Mouse (Mus musculus): ENCODE results near the gene Zfp131.

The Zfp131 gene

DNA sequence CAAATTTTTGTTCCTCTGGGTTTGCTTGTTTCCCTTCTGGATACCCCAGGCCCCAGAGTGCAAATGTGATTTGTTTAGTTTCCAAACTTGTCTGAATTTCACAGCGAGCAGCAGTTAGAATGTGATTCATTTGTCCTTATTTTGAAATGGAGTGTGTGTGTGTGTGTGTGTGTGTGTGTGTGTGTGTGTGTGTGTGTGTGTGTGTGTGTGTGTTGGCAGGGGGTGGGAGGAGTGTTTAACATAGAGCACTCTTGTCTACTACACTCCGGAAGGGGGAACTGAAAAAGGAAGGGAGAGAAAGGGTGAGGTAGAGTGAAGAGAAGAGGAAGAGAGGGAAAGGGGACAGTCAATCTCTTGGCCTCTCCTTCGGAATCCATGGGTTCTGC, 36.1 kb downstream of the Zfp131 start:
- DNase-seq: no peak

DNA sequence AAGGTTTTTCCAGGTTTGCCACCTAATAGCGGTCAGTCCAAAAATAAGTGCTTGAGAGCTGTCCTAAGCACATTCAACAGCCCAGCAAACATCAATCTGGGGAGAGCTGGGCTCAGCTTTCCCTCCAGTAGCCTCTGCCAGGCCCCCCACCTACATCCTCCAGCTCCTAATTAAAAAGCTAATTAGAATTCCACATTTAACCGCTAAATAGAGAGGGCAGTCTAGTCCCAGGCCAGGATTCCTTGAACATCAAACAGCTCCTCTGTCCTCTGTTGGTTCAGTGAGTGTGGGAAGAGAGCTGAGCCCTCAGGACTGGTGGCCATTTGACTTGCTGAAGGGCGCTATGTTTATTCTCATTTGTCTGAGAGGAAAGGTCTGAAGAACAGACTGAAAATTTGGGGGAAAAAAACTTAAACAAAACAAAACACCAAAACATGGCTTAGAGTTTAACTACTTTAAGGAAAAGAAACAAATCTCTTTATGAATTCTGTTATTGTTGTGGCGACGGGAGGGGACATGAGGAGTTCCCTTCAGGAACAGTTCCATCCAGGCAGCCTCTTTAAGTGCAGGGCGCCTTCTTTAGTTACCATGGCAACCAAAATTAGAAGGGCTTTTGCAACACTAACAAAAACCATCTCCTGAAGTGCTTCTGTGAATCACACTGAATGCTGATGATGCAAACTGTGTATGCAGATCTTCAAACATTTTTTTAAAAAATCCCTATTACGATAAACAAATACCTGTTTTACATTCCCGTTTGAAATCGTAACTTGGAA, 36.6 kb downstream of the Zfp131 start:
- no peak for DNase-seq

DNA sequence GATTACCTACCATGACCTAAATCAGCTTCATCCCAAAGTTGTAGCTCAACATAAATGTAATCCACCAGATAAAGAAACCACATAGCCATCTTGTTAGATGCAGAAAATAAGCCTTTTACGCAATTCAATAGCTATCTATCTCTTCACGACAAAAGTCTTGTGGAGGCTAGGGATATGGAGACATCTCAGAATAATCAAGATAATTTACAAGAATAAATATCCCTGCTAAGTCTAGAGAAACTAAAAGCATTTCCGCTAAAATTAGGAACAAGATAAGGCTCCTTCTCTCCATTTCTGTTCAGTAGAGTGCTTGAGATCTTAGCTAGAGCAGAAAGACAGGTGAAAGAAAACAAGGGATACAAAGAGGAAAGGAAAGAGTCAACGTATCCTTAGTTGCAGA, 43.8 kb downstream of the Zfp131 start:
- DNase-seq: no peak

DNA sequence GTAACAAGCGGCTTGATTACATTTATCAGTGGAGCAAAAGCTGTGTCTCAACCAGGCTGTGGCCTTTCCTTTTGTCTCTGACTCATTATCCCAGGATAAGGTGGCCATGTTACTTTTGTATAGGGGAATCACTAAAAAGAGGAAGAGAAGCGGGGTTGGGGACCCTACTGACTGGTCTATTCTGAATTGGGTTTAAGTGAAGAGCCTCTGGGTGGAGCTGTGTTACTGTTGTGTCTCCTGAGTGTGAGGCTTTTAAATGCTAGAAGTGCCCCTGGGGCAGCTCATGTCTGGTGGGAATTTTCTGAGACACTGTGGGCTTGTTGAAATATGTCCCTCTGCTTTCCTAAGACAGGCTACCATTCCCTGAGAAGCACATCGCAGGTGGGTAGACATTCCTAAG, 47.2 kb downstream of the Zfp131 start:
- no peak for DNase-seq

DNA sequence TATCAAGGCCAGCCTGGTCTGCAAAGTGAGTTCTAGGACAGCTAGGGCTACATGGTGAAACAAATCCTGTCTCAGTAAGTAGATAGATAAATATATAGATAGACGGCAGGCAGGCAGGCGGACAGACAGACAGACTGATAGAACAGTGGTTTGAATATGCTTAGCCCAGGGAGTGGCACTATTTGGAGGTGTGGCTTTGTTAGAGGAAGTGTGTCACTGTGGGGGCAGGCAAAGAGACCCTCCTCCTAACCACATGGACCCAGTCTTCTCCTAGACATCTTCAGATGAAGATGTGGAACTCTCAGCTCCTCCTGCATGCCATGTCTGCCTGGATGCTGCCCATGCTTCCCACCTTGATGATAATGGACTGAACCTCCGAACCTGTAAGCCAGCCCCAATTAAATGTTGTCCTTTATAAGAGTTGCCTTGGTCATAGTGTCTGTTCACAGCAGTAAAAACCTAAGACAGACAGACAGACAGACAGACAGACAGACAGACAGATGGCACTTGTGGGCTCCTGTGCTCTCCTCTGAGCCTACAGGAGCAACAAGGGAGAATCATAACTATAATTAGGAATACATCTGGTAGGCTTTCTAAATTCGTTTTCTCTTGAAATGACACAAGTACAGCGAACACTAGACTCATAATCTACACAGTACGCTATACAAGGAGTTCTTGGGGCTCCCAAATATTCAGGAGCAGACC, 47.8 kb downstream of the Zfp131 start:
- no peak for DNase-seq

DNA sequence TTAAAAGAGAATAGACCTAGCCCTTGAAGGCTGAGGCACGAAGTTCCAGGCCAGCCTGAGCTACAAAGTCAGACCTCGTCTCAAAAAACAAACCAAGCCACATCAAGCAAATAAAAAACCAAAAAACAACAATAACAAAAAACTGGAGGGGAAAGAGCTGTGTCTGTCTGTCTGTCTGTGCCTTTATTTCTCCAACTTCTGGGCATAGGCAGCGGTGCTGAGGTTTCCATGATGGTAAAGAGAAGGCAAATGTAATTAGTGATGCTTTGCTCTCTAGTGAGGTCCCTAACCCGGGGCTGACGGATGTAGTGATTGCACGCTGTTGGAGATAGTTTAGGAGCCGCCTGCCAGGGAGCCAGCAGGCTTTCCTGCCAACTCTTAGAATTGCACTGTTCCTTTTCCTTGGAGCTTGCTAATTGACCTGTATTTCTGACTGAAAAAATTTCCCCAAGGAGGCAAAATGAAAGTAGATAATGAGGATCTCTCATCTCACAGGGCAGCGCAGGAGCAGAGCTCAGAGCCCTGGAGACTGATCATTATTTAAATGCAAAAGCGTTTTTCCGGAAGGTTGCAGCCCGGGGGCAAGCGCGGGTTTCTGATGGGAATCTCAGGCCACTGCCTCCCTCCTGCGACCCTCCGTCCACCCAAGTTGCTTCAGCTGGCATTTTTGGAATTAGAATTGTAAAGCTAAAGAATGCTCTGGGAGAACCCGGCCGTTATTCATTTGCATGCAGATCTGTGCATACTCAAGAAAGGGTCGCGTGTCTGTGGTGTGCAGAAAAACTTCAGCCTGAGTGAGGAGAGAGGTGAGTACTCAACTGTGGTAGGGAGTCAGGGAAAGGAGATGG, 49.1 kb downstream of the Zfp131 start:
- DNase-seq: no peak

DNA sequence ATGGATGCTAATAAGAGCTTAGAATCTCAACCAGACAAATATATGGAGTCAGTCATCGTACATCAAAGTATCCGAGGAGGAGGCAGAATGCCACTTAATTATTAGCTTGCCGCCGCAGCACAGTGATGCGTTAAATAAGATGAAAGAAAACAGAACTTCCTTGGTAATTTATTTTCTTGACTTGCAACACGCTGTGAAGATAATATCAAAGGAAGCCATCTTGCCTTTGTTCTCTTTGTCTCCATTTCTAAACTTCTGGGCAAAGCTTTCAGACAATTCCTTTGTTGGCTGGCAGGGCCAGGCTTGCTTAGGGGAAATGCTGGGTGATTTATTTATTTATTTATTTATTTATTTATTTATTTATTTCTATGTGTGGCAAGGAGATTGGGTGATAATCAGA, 59.2 kb downstream of the Zfp131 start:
- DNase-seq: no peak

DNA sequence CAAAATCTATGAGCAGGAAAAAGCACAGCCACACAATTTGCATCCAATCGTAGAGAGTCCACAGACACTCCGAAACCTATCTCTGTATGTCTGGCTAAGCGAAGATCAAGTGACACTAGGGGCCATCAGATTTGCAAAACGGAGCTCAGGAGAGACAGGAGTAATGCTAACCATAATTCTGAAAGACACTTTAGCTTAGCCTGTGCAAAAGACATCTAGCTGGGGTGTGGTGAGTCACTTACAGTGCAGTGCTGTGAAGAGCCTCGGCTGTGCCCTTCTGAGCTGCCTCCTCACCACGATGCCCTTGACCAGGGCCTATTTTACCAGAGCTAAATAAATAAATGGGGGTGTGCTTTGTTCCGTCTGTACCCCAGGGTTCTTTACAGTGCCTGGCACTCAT, 61.3 kb downstream of the Zfp131 start:
- DNase-seq: no peak

DNA sequence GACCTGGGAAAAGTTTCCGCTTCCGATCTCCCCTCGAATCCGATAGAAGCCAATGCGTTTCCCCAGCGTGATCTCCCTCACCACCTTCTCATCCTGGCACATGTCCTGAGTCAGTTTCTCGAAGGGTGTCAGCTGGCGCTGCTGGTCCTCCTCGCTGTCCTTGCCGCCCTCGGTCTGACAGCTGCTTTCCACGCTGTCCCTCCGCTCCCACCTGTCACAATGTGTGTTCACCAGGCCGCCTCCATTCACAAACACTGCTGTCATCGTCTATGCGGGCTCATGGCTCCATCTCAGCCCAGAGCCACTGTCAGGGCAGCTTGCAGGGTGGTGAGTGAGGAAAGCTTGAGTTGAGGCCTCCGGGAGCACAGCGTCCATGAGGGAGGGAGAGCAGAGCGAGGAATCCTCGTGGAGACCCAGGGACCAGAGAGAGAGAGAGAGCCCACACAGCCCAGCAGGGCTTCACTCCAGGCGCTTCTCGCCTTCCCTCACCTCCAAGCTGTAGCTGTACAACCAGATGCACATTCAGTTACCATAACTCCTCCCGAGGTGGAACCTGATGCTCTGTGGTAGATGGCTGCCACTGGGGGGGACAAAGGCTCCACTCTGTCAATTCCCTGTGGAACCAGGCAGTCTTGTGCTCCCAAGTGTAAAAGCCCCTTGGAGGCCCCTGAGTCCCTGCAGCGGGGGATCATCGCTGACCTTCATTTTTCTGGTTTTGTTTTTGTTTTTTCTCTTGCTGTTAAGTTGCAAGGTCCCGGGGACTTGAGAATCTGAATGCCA, 62.9 kb downstream of the Zfp131 start:
- no peak for DNase-seq

DNA sequence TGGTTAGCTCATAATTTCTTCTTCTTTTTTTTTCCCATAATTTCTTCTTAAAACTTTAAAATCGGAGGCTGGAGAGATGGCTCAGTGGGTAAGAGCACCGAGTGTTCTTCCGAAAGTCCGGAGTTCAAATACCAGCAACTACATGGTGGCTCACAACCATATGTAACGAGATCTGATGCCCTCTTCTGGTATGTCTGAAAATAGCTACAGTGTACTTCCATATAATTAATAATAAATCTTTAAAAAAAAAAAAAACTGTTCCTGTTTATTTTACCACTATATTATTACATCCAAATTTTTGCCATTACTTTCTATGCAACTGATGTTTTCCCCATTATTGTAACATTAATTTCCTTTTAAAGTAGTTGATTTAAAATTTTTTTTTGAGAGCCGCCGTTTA, 66.1 kb downstream of the Zfp131 start:
- no peak for DNase-seq

DNA sequence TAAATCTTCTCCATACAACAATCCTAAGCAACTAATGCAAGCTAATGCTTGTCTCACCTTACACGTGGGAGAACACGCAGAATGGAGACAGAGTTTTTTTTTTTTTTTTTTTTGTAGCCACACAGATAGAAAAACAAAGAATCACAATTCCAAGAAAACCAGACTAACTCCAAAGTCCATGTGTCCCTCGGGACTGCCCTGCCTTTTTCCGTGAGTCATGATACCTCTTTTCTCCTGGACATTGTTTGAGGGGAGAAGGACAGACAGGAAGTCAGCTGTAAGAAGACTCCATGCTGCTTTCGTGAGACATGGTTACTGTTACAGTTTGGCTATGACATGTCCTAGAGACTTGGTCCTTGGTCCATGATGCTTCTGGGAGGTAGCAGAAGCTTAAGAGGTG, 67.3 kb downstream of the Zfp131 start:
- no peak for DNase-seq

DNA sequence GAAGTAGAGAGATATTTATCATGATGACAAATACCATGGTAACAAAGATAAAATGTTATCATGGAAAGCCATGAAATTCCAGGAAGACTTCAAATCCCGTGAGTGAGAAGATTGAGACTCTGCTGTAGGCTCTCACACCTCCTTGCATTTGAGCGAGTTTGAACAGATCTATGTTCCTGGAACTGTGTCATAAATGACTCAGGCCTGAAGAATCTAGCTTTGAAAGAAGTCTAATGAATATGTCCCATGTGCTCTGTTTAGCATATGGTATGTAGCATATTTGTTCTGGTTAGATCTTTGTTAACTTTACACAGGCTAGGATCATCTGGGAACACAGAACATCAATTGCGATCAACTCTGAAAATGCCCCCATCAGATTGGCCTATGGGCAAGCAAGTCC, 68.2 kb downstream of the Zfp131 start:
- DNase-seq: no peak

DNA sequence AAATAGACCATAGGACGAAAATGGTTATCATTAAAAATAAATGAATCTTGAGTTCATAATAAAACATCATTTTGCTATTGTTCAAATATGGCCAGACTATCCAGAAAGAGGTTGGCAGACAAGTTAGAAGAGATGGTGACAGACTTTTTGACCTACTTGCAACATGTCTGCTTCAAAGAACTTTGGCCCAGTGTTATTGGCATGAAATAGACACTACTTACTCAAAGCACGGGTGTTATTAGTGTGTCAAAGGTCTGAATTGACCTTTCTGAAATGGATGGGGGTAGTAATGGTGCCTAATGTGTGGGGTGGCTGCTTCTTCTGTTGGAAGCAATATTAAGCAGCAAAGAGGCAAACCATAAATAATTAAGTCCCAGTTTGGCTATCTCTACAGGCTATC, 74.6 kb downstream of the Zfp131 start:
- no peak for DNase-seq
